Mouse (Mus musculus) forebrain, postnatal 0 days (tissue): Measurements from ENCODE around the gene Inpp5k. TPM values are rescaled to one million over a fixed set of nuclear protein-coding genes. Genes with fewer than 3 reads are reported as not detected.
A peak's percentile ranks its signal among the peaks of the same experiment; 100 is the strongest.

ENCODE experiments used
- ATAC-seq: fragments of 200-750 bp; cut with Nextera tagmentation; 2 replicates; pipeline ENCODE4 v1.8.0; 2017; ENCODE audit warnings: mild to moderate bottlenecking, moderate library complexity
- DNase-seq: peaks from one replicate; pipeline ENCODE4 v3.0.0-alpha.2; 2015
- H3K27ac ChIP-seq: fragments of 300-500 bp; sonication (generic); 2 replicates; pipeline ENCODE4 v1.5.1; 2014; ENCODE audit warnings: low read depth, mild to moderate bottlenecking, antibody characterized with exemption, low read length, moderate library complexity, mixed read lengths
- H3K27me3 ChIP-seq: fragments of 300-500 bp; sonication (generic); 2 replicates; pipeline ENCODE4 v1.6.1; 2014; ENCODE audit warnings: mild to moderate bottlenecking, low read length, mixed read lengths; ENCODE audit not compliant: insufficient read depth
- H3K36me3 ChIP-seq: fragments of 300-500 bp; sonication (generic); 2 replicates; pipeline ENCODE4 v1.6.1; 2014; ENCODE audit warnings: mild to moderate bottlenecking, moderate library complexity; ENCODE audit not compliant: insufficient read depth
- H3K4me1 ChIP-seq: fragments of 300-500 bp; sonication (generic); 2 replicates; pipeline ENCODE4 v1.6.1; 2014; ENCODE audit warnings: antibody characterized with exemption; ENCODE audit not compliant: insufficient read depth
- H3K4me2 ChIP-seq: fragments of 300-500 bp; sonication (generic); 2 replicates; pipeline ENCODE4 v1.6.1; 2014; ENCODE audit warnings: low read depth, mild to moderate bottlenecking, moderate library complexity
- H3K4me3 ChIP-seq: fragments of 300-500 bp; sonication (generic); 2 replicates; pipeline ENCODE4 v1.5.1; 2014; ENCODE audit warnings: low read depth, low read length, mixed read lengths
- H3K9ac ChIP-seq: fragments of 300-500 bp; sonication (generic); 2 replicates; pipeline ENCODE4 v1.6.1; 2014; ENCODE audit warnings: mild to moderate bottlenecking
- H3K9me3 ChIP-seq: fragments of 300-500 bp; sonication (generic); 2 replicates; pipeline ENCODE4 v1.6.1; 2016; ENCODE audit warnings: low read length
- CTCF ChIP-seq: sonication (generic); IDR thresholded peaks from 2 replicates; pipeline ENCODE4 v1.5.1; 2016; ENCODE audit warnings: antibody characterized with exemption, control low read depth, low read depth
- WGBS: fragments of 180-500 bp; shearing (Covaris S2); extraction: QIAGEN DNeasy Blood & Tissue Kit; methylation state at CpG from one replicate; pipeline ENCODE4 v1.1.7; 2014; 5-methylcytosine and 5-hydroxymethylcytosine counted together
- polyA plus RNA-seq: library from polyadenylated mRNA; unstranded; fragments of >200 nt; fragmentation: Nextera tagmentation; extraction: Ambion mirVana; gene quantifications from 2 replicates; pipeline ENCODE4 v1.2.1, GENCODE M21; 2015
- total RNA-seq: library from RNA; depleted of rRNA; stranded (reverse); fragments of >200 nt; gene quantifications from 2 replicates; pipeline ENCODE4 v1.2.3, GENCODE M21; 2014

Gene Inpp5k
- total and polyA plus RNA-seq, 2 experiments from 2014 or later, result 50.7 to 57.4 TPM

- no peak overlapping the region for H3K9ac ChIP-seq
- H3K4me3 ChIP-seq, result no peak overlapping the region
- peaks cover 60% of the 10 kb centered on the region for H3K36me3 ChIP-seq
- DNase-seq (no peak), ATAC-seq (no peak)
- H3K9me3 ChIP-seq, result no peaks in the 10 kb centered on the region
- 77% methylated on average over 5 of the region's 5 CpGs for WGBS
- peak; percentile 49; the same call in 1 of the 2 replicates for TF ChIP-seq CTCF
- no peaks in the 10 kb centered on the region for H3K4me1 ChIP-seq
- no peak overlapping the region for H3K4me2 ChIP-seq
- H3K27ac ChIP-seq, result no peak overlapping the region
- H3K27me3 ChIP-seq, result no peaks in the 10 kb centered on the region
Observed at GRCm38 (mm10) chr11:75619133-75619532, 11.7 kb upstream of the Inpp5k start.

GRCm38 (mm10) chr11:75620136-75620780 lies 10.5 kb upstream of the Inpp5k start:
- no peaks in the 10 kb centered on the region for H3K9me3 ChIP-seq
- H3K27me3 ChIP-seq, result no peaks in the 10 kb centered on the region
- no peak for TF ChIP-seq CTCF
- no peaks in the 10 kb centered on the region for H3K4me1 ChIP-seq
- H3K9ac ChIP-seq, result no peak overlapping the region
- H3K4me3 ChIP-seq, result no peak overlapping the region
- H3K4me2 ChIP-seq, result no peak overlapping the region
- DNase-seq (peak; percentile 25), ATAC-seq (peak; percentile 45)
- H3K36me3 ChIP-seq, result peaks cover 61% of the 10 kb centered on the region
- 77% methylated on average over 12 of the region's 12 CpGs for WGBS
- H3K27ac ChIP-seq, result no peak overlapping the region

- Histone ChIP-seq H3K9ac (no peak overlapping the region), H3K27me3 (no peaks in the 10 kb centered on the region), H3K4me2 (no peak overlapping the region), H3K4me3 (no peak overlapping the region), H3K36me3 (peaks cover 72% of the 10 kb centered on the region), H3K9me3 (no peaks in the 10 kb centered on the region), H3K4me1 (no peaks in the 10 kb centered on the region), H3K27ac (no peak overlapping the region)
- no peak for ATAC-seq
- no peak for DNase-seq
- whole genome bisulfite sequencing, result 87% methylated on average over 2 of the region's 2 CpGs
- no peak for TF ChIP-seq CTCF
Observed at GRCm38 (mm10) chr11:75621426-75621825, 9.4 kb upstream of the Inpp5k start.

- no peaks in the 10 kb centered on the region for H3K9me3 ChIP-seq
- H3K36me3 ChIP-seq, result peaks cover 86% of the 10 kb centered on the region
- no peak overlapping the region for H3K9ac ChIP-seq
- DNase-seq (no peak), ATAC-seq (no peak)
- WGBS, result 87% methylated on average over 2 of the region's 2 CpGs
- H3K4me2 ChIP-seq, result no peak overlapping the region
- no peak overlapping the region for H3K27ac ChIP-seq
- TF ChIP-seq CTCF, result no peak
- no peak overlapping the region for H3K4me3 ChIP-seq
- H3K4me1 ChIP-seq, result no peaks in the 10 kb centered on the region
- no peaks in the 10 kb centered on the region for H3K27me3 ChIP-seq
Observed at GRCm38 (mm10) chr11:75622588-75623329, 8.0 kb upstream of the Inpp5k start.

- DNase-seq, result no peak
- no peaks in the 10 kb centered on the region for H3K4me1 ChIP-seq
- ATAC-seq, result no peak
- H3K27me3 ChIP-seq, result no peaks in the 10 kb centered on the region
- no peak overlapping the region for H3K9ac ChIP-seq
- no peak overlapping the region for H3K4me2 ChIP-seq
- peaks cover 87% of the 10 kb centered on the region for H3K36me3 ChIP-seq
- no peak for TF ChIP-seq CTCF
- no peak overlapping the region for H3K4me3 ChIP-seq
- no peaks in the 10 kb centered on the region for H3K9me3 ChIP-seq
- WGBS, result 72% methylated on average over 2 of the region's 2 CpGs
- H3K27ac ChIP-seq, result no peak overlapping the region
Observed at GRCm38 (mm10) chr11:75624102-75624554, 6.7 kb upstream of the Inpp5k start.

GRCm38 (mm10) chr11:75625820-75626219 lies 5.0 kb upstream of the Inpp5k start:
- H3K9ac ChIP-seq, result no peak overlapping the region
- TF ChIP-seq CTCF, result no peak
- H3K4me3 ChIP-seq, result no peak overlapping the region
- 85% methylated on average over 4 of the region's 4 CpGs for WGBS
- no peak overlapping the region for H3K27ac ChIP-seq
- no peaks in the 10 kb centered on the region for H3K9me3 ChIP-seq
- peaks cover 5% of the 10 kb centered on the region; the same call in 1 of the 2 replicates for H3K4me1 ChIP-seq
- no peak for DNase-seq
- H3K4me2 ChIP-seq, result no peak overlapping the region
- H3K27me3 ChIP-seq, result no peaks in the 10 kb centered on the region
- no peak for ATAC-seq
- peaks cover 70% of the 10 kb centered on the region for H3K36me3 ChIP-seq

GRCm38 (mm10) chr11:75630098-75630497 lies 690 bp upstream of the Inpp5k start:
- Histone ChIP-seq H3K27me3 (no peaks in the 10 kb centered on the region), H3K4me1 (peaks cover 11% of the 10 kb centered on the region; the same call in 1 of the 2 replicates), H3K9ac (peak overlapping the region; percentile 65), H3K36me3 (peaks cover 46% of the 10 kb centered on the region), H3K4me2 (peak overlapping the region; percentile 63), H3K4me3 (peak overlapping the region; percentile 66), H3K27ac (peak overlapping the region; percentile 76), H3K9me3 (no peaks in the 10 kb centered on the region)
- ATAC-seq (no peak; the same call in 1 of the 2 replicates), DNase-seq (no peak)
- TF ChIP-seq CTCF, result no peak
- WGBS, result 15% methylated on average over 5 of the region's 5 CpGs
